Mouse (Mus musculus) kidney, adult 2 months (tissue): Measurements from ENCODE around the gene Dll1.

ENCODE experiments used
- CTCF ChIP-seq: fragments of 200-500 bp; conservative IDR thresholded peaks from 2 replicates; pipeline ENCODE4 v1.5.1; 2011; ENCODE audit warnings: low read depth, mild to moderate bottlenecking, control low read depth, low read length, moderate library complexity, mixed read lengths; ENCODE audit not compliant: insufficient read depth, insufficient read length
- POLR2A ChIP-seq: fragments of 200-500 bp; IDR thresholded peaks from one replicate; pipeline ENCODE4 v1.6.1; 2011; ENCODE audit warnings: low read depth, low read length, control low read depth

- TF ChIP-seq POLR2A = no peak
- TF ChIP-seq CTCF = no peak
These were observed 6.3 kb downstream of the Dll1 start for GRCm38 (mm10) chr17:15370401-15370800.
